Mouse (Mus musculus) brain, embryonic 14.5 days (tissue): ENCODE measurements at regions not wholly inside any gene's neighbourhood (a gene's known extent, or its start where the extent isn't known, plus 50 kb on each side); places are given as distances from the start of the nearest gene placed in this dataset.

Source experiments
- CTCF ChIP-seq: fragments of 200-500 bp; IDR thresholded peaks from 2 replicates; pipeline ENCODE4 v1.5.1; 2012; ENCODE audit warnings: inconsistent platforms, mild to moderate bottlenecking, moderate library complexity, borderline replicate concordance; ENCODE audit not compliant: insufficient read depth, insufficient read length; ENCODE audit errors: extremely low read depth
- POLR2A ChIP-seq: fragments of 200-500 bp; IDR thresholded peaks from 2 replicates; pipeline ENCODE4 v1.6.1; 2012; ENCODE audit warnings: mild to moderate bottlenecking, inconsistent platforms, borderline replicate concordance; ENCODE audit not compliant: poor library complexity, insufficient read depth, insufficient read length, severe bottlenecking; ENCODE audit errors: extremely low read depth

DNA sequence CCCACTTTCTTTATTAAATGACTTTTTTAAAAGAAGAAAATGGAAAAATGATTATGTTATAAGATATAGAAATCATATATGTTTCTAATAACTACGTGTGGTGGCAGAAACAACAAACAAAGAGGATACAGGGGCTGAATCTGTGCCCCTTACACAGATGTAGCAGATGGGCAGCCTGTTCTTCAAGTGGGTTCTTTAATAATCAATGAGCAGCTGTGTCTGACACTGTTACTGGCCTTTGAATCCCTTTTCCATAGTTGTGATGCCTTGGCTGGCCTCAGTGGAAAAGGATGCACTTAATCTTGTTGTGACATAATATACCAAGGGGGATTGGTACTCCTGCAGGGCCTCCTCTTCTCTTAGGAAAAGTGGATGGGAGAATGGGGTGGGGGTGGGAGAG, 2101.0 kb upstream of the Gm12353 start:
- no peak for TF ChIP-seq CTCF
- TF ChIP-seq POLR2A = no peak
